ENCODE assay signal across 17 mouse cellular contexts in the genomic region with DNA sequence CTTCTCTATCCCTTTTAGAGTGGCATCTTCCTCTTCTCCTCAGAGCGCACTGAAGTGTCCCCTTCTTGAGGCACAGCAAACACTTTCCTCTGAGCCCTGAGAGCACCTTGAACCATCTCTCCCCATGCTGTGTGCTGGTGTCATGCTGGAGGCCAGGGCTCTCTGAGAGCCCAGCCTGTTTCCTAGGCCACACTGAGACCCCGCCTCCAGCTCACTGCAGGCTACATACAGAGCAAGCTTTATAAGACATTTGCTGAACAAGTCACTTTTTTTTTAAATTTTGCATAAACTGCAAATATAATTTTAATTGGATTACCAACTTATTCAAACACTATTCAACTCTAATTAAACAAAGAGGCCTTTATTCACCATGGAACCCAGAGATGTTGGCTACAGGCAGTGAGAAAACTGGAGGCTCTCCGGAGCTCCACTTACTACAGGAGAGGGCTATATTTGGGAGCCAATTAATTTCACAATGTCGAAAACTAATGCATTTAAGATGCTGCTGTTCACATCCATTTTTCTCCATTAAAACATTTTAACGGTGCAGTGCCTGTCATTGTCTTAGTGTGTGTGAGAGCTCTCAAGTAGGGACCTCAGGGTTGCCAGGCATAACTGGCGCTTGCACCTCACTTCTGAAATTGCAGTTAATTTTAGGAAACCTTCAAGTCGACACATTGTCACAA.
DNase-seq lines count a peak whose midpoint lies in the region; ATAC-seq and TF ChIP-seq lines count a peak whose summit lies in the region.
"Had no signal": no experiment of that assay in that cellular context is flagged by ENCODE, and none has a peak within 500 bp of the region (broad histone marks: within the 10 kb centered on the region; RNA-seq: fewer than 3 reads in every experiment).

No protein-coding gene starts in this region.

- intact Hi-C loops in heart, postnatal 14 days (cut with DNase I), result no loop called here

- no peak overlapping the region for H3K4me3 ChIP-seq in heart, embryonic 11.5 days (ENCODE audit: low read depth, low read length)
- no peak overlapping the region for H3K4me3 ChIP-seq in lung, embryonic 14.5 days (ENCODE audit: low read depth, low read length)
- H3K4me3 ChIP-seq in limb, embryonic 14.5 days (replicated peaks; ENCODE audit: low read length), result no peak overlapping the region
- H3K4me3 ChIP-seq: embryonic facial prominence, embryonic 10.5 days; erythroblast, embryonic 14.5 days had no signal

- no peaks in the 10 kb centered on the region for H3K36me3 ChIP-seq in heart, embryonic 11.5 days (ENCODE audit: control insufficient read depth, insufficient read depth, low read length)
- no peaks in the 10 kb centered on the region for H3K36me3 ChIP-seq in lung, embryonic 14.5 days (ENCODE audit: insufficient read depth)
- H3K36me3 ChIP-seq in limb, embryonic 14.5 days (ENCODE audit: control insufficient read depth, insufficient read depth, low read length), result no peaks in the 10 kb centered on the region
- H3K36me3 ChIP-seq: embryonic facial prominence, embryonic 10.5 days had no signal

- 56% methylated on average over 7 of the region's 7 CpGs for WGBS in heart, embryonic 11.5 days (ENCODE audit: insufficient replicate concordance)
- 41% methylated on average over 7 of the region's 7 CpGs for WGBS in lung, embryonic 14.5 days
- WGBS in limb, embryonic 14.5 days, result 55% methylated on average over 7 of the region's 7 CpGs

- H3K27me3 ChIP-seq in heart, embryonic 11.5 days (ENCODE audit: control insufficient read depth, insufficient read depth, low read length), result 0 out of 2 replicates have a peak, but pooled peaks cover 4% of the 10 kb centered on the region
- no peaks in the 10 kb centered on the region for H3K27me3 ChIP-seq in lung, embryonic 14.5 days (ENCODE audit: insufficient read depth, low read length)
- H3K27me3 ChIP-seq in limb, embryonic 14.5 days (ENCODE audit: control insufficient read depth, insufficient read depth, low read length), result no peaks in the 10 kb centered on the region

- TF ChIP-seq CTCF in lung, embryonic 14.5 days (IDR thresholded peaks at IDR 0.05; ENCODE audit: low read depth), result no peak
- TF ChIP-seq CTCF in brain, embryonic 14.5 days (IDR thresholded peaks at IDR 0.05; ENCODE audit: borderline replicate concordance, extremely low read depth, insufficient read depth, insufficient read length), result no peak

- H3K9me3 ChIP-seq in heart, embryonic 11.5 days (replicated peaks; ENCODE audit: control insufficient read depth, low read length), result no peaks in the 10 kb centered on the region
- H3K9me3 ChIP-seq in lung, embryonic 14.5 days (ENCODE audit: low read depth, low read length), result no peaks in the 10 kb centered on the region
- no peaks in the 10 kb centered on the region for H3K9me3 ChIP-seq in limb, embryonic 14.5 days (ENCODE audit: control insufficient read depth, low read length)
- H3K9me3 ChIP-seq: embryonic facial prominence, embryonic 10.5 days had no signal

- H3K27ac ChIP-seq in heart, embryonic 11.5 days (ENCODE audit: low read depth, low read length), result 0 out of 2 replicates have a peak overlapping the region, but pooled peaks have one; percentile 1
- no peak overlapping the region for H3K27ac ChIP-seq in lung, embryonic 14.5 days (ENCODE audit: low read depth)
- peak overlapping the region; percentile 48 for H3K27ac ChIP-seq in limb, embryonic 14.5 days (replicated peaks; ENCODE audit: low read depth, low read length)
- H3K27ac ChIP-seq: embryonic facial prominence, embryonic 10.5 days; macrophage had no signal

- ATAC-seq in heart, embryonic 11.5 days (replicated peaks; ENCODE audit: insufficient number of reproducible peaks, low FRiP score, low TSS enrichment), result no peak
- no peak for ATAC-seq in lung, embryonic 14.5 days (ENCODE audit: insufficient read depth)
- peak; percentile 42; the same call in 1 of the 2 replicates for ATAC-seq in limb, embryonic 14.5 days (ENCODE audit: low FRiP score, low read depth)
- ATAC-seq in cerebellum, adult (ENCODE audit: insufficient number of reproducible peaks, low FRiP score, low TSS enrichment), result no peak
- ATAC-seq: activated CD4-positive, CD25-positive, alpha-beta regulatory T cell, adult 4 months had no signal

- no peak for TF ChIP-seq POLR2A in brain, embryonic 14.5 days (IDR thresholded peaks at IDR 0.05; ENCODE audit: borderline replicate concordance, extremely low read depth, insufficient read depth, insufficient read length, poor library complexity, severe bottlenecking)
- TF ChIP-seq POLR2A in limb, embryonic 14.5 days (IDR thresholded peaks at IDR 0.05; ENCODE audit: borderline replicate concordance, extremely low read depth, insufficient read depth, insufficient read length), result no peak

- peaks cover 27% of the 10 kb centered on the region for H3K4me1 ChIP-seq in heart, embryonic 11.5 days (ENCODE audit: control insufficient read depth, insufficient read depth, low read length)
- H3K4me1 ChIP-seq in lung, embryonic 14.5 days (ENCODE audit: insufficient read depth), result peaks cover 3% of the 10 kb centered on the region; the same call in 1 of the 2 replicates
- peaks cover 13% of the 10 kb centered on the region for H3K4me1 ChIP-seq in limb, embryonic 14.5 days (ENCODE audit: control insufficient read depth, insufficient read depth, low read length)

- DNase-seq in heart, postnatal 14 days, result no peak
- peak; percentile 29 for DNase-seq in lung, embryonic 14.5 days
- no peak for DNase-seq in lung, postnatal 10 days
- peak; percentile 55 for DNase-seq in brain, embryonic 14.5 days (ENCODE audit: low read depth)
- DNase-seq in limb, embryonic 14.5 days (ENCODE audit: low spot score), result no peak
- no peak for DNase-seq in liver
- DNase-seq: cerebellum, postnatal 25 days; heart, adult 11 months; kidney, adult 8-10 months; kidney, postnatal 4 days; thymus, postnatal 25 days had no signal

- no peak overlapping the region for H3K9ac ChIP-seq in heart, embryonic 11.5 days (ENCODE audit: low read depth, low read length)
- no peak overlapping the region for H3K9ac ChIP-seq in lung, embryonic 14.5 days
- H3K9ac ChIP-seq in limb, embryonic 14.5 days (ENCODE audit: low read depth, low read length, severe bottlenecking), result no peak overlapping the region

- H3K4me2 ChIP-seq in heart, embryonic 11.5 days, result peak overlapping the region; percentile 24; the same call in 1 of the 2 replicates
- H3K4me2 ChIP-seq in lung, embryonic 14.5 days, result no peak overlapping the region
- H3K4me2 ChIP-seq in limb, embryonic 14.5 days (replicated peaks; ENCODE audit: low read depth, low read length, severe bottlenecking), result no peak overlapping the region

Comparison
In these comparisons a context has a peak if more than half of its experiments do, and no peak if none do; other contexts are left out.
1. DNase-seq: peak in lung, embryonic 14.5 days (single experiment) and brain, embryonic 14.5 days (single experiment); none in heart, postnatal 14 days (0 of 2), lung, postnatal 10 days (single experiment), limb, embryonic 14.5 days (single experiment) and liver (single experiment).